Mouse (Mus musculus) hindbrain, embryonic 12.5 days (tissue): ENCODE data around the gene Olfr1174-ps. TPM values are rescaled to one million over a fixed set of nuclear protein-coding genes. Genes with fewer than 3 reads are reported as not detected.

ENCODE experiments used
- ATAC-seq: fragments of 200-750 bp; cut with Nextera tagmentation; 2 replicates; pipeline ENCODE4 v1.8.0; 2017; ENCODE audit warnings: moderate TSS enrichment; ENCODE audit not compliant: low FRiP score
- H3K27ac ChIP-seq: fragments of 300-500 bp; sonication (generic); 2 replicates; pipeline ENCODE4 v1.5.1; 2016; ENCODE audit warnings: mild to moderate bottlenecking
- H3K27me3 ChIP-seq: fragments of 300-500 bp; sonication (generic); 2 replicates; pipeline ENCODE4 v1.6.1; 2016; ENCODE audit warnings: mild to moderate bottlenecking
- H3K36me3 ChIP-seq: fragments of 300-500 bp; sonication (generic); 2 replicates; pipeline ENCODE4 v1.6.1; 2016; ENCODE audit warnings: mild to moderate bottlenecking
- H3K4me1 ChIP-seq: fragments of 300-500 bp; sonication (generic); 2 replicates; pipeline ENCODE4 v1.6.1; 2016
- H3K4me2 ChIP-seq: fragments of 300-500 bp; sonication (generic); replicated peaks from 2 replicates; pipeline ENCODE4 v1.6.1; 2016; ENCODE audit warnings: mild to moderate bottlenecking
- H3K4me3 ChIP-seq: fragments of 300-500 bp; sonication (generic); 2 replicates; pipeline ENCODE4 v1.5.1; 2016; ENCODE audit warnings: mild to moderate bottlenecking
- H3K9ac ChIP-seq: fragments of 300-500 bp; sonication (generic); 2 replicates; pipeline ENCODE4 v1.6.1; 2016; ENCODE audit warnings: mild to moderate bottlenecking, moderate library complexity
- H3K9me3 ChIP-seq: fragments of 300-500 bp; sonication (generic); replicated peaks from 2 replicates; pipeline ENCODE4 v1.6.1; 2016; ENCODE audit warnings: mild to moderate bottlenecking
- WGBS: fragments of 180-500 bp; shearing (Covaris S2); methylation state at CpG from one replicate; pipeline ENCODE4 v1.1.7; 2016; 5-methylcytosine and 5-hydroxymethylcytosine counted together
- polyA plus RNA-seq: library from polyadenylated mRNA; unstranded; fragments of >200 nt; fragmentation: Nextera tagmentation; extraction: Ambion mirVana; gene quantifications from 2 replicates; pipeline ENCODE4 v1.2.1, GENCODE M21; 2016

Olfr1174-ps gene
- not detected in 2 replicates for polyA plus RNA-seq

DNA sequence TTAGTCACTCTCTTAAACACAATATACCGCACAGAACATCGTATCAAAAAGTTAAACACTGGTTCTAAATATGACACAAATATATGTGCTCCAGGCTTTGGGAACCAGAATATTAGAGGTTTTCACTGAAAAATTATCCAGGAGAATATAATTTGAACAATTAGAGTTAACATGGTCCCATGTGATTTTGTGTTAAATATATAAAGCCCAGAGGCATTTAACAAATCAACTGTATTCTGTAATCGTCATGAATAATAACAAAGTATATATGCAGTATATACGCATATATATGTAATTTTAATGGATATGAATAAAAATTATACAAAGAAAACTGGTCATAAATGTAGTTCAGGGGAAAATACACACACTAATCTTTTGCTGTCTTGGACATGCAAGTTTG lies at the start of gene Olfr1174-ps:
Gene Olfr1174-ps, minus strand, starts transcription at position 101 of the 400 bp plus-strand sequence.
- H3K27me3 ChIP-seq, result no peaks in the 10 kb centered on the region

DNA sequence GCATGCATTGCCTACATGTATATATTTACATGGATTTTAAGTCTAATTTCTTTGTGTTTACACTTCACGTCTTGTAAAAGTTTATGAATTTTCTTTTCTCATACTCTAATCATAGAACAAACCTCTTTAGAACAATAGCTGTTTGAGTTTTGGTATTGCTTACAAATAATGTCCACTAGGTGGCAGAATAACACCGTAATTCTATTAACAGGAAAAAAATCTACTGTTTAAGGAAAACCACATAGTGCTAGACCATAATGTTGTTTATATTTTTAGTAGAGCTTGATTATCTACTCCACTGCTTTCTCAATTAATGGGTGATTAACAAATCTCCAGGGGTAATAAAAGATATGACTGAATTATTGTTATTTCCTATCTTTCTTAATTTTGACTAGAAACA lies 41.4 kb upstream of the Olfr1174-ps start:
- Histone ChIP-seq H3K9me3 (no peaks in the 10 kb centered on the region), H3K4me2 (no peak overlapping the region), H3K4me3 (no peak overlapping the region), H3K36me3 (no peaks in the 10 kb centered on the region), H3K27ac (no peak overlapping the region), H3K27me3 (no peaks in the 10 kb centered on the region), H3K9ac (no peak overlapping the region), H3K4me1 (no peaks in the 10 kb centered on the region)
- peak; percentile 22; the same call in 1 of the 2 replicates for ATAC-seq
- 1% methylated on average over 2 of the region's 2 CpGs for WGBS

More for the DNA sequence above, at the start of gene Olfr1174-ps:
- Histone ChIP-seq H3K9ac (no peak within 1 kb of the TSS), H3K4me1 (no peaks in the 10 kb centered on the region), H3K9me3 (no peaks in the 10 kb centered on the region), H3K4me2 (no peak within 1 kb of the TSS), H3K36me3 (no peaks in the 10 kb centered on the region), H3K27ac (no peak within 1 kb of the TSS), H3K4me3 (no peak within 1 kb of the TSS)
- no peak for ATAC-seq
- 92% methylated on average over 4 of the region's 4 CpGs for WGBS

- Histone ChIP-seq H3K4me3 (no peak within 1 kb of the TSS), H3K9me3 (no peaks in the 10 kb centered on the region), H3K27ac (no peak within 1 kb of the TSS), H3K27me3 (no peaks in the 10 kb centered on the region), H3K4me1 (no peaks in the 10 kb centered on the region), H3K9ac (no peak within 1 kb of the TSS), H3K36me3 (no peaks in the 10 kb centered on the region), H3K4me2 (no peak within 1 kb of the TSS)
- WGBS, result 72% methylated on average over 1 of the region's 1 CpGs
- ATAC-seq, result no peak
These were observed 31.5 kb upstream of the Olfr1174-ps start, which contains the start of gene Olfr1177-ps for GRCm38 (mm10) chr2:88346392-88346791. Gene Olfr1177-ps (minus strand): TSS chr2:88346492.

DNA sequence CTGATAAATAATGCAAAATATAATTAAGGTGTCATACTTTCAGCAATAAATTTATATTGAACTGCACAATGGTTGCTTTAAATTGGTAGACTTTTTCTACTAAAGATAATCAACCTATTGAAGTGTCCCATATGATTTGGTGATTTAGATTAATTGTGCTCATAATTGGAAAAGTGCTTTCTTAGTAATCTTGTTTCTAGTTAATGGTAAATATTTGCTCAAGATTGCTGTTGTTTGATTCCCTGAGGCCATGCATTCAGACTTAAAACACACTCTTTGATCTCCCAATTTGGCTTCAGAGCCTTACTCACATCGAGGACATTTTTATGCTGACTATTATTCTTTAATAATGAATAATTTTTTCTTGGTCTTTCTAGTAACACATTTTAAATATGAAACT lies 21.5 kb upstream of the Olfr1174-ps start, which contains the start of gene Olfr1176:
Gene Olfr1176, plus strand, starts transcription at position 301 of the 400 bp plus-strand sequence.
- Histone ChIP-seq H3K9me3 (no peaks in the 10 kb centered on the region), H3K4me1 (no peaks in the 10 kb centered on the region), H3K4me3 (no peak within 1 kb of the TSS), H3K4me2 (no peak within 1 kb of the TSS), H3K9ac (no peak within 1 kb of the TSS), H3K36me3 (no peaks in the 10 kb centered on the region), H3K27me3 (no peaks in the 10 kb centered on the region), H3K27ac (no peak within 1 kb of the TSS)
- no peak for ATAC-seq
- WGBS, result 60% methylated on average over 1 of the region's 1 CpGs

- no peaks in the 10 kb centered on the region for H3K9me3 ChIP-seq
These were observed 12.2 kb upstream of the Olfr1174-ps start, which contains the start of gene Olfr1175-ps for GRCm38 (mm10) chr2:88327115-88327514. Gene Olfr1175-ps (minus strand): TSS chr2:88327215.

DNA sequence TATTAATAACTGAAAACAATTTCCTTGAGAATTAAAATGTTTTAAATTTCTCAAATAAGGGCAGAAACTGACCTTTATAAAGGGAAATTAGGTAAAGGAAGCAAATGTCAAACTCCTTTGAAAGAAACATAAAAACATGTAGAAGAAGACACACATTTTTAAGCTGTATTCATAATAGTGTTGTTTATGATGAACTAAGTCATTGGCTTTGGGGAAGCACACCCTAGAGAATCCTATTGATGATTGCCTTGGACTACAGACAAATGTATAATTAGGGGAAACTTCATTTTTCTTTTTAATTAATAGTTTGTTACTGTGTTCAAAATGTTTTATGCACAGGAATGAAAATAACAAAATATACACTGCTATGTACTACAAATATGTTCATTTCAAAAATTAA lies 35.2 kb downstream of the Olfr1174-ps start, which contains the start of gene Olfr1173:
Gene Olfr1173, minus strand, starts transcription at position 101 of the 400 bp plus-strand sequence.
- H3K4me1 ChIP-seq, result no peaks in the 10 kb centered on the region
- no peak within 1 kb of the TSS for H3K9ac ChIP-seq
- H3K9me3 ChIP-seq, result no peaks in the 10 kb centered on the region
- no peak for ATAC-seq
- no peak within 1 kb of the TSS for H3K27ac ChIP-seq
- H3K4me2 ChIP-seq, result no peak within 1 kb of the TSS
- H3K4me3 ChIP-seq, result no peak within 1 kb of the TSS
- no peaks in the 10 kb centered on the region for H3K27me3 ChIP-seq
- H3K36me3 ChIP-seq, result no peaks in the 10 kb centered on the region

More at GRCm38 (mm10) chr2:88327115-88327514, 12.2 kb upstream of the Olfr1174-ps start, which contains the start of gene Olfr1175-ps:
- Histone ChIP-seq H3K36me3 (no peaks in the 10 kb centered on the region), H3K27ac (no peak within 1 kb of the TSS), H3K4me2 (no peak within 1 kb of the TSS), H3K4me3 (no peak within 1 kb of the TSS), H3K4me1 (no peaks in the 10 kb centered on the region), H3K9ac (no peak within 1 kb of the TSS), H3K27me3 (no peaks in the 10 kb centered on the region)
- WGBS, result 90% methylated on average over 2 of the region's 2 CpGs
- ATAC-seq, result no peak

Other genes starting within 250 kb of the Olfr1174-ps start
- gene Olfr1163, start 243.3 kb downstream of the Olfr1174-ps start, polyA plus RNA-seq, result not detected in 2 replicates
- gene Olfr1164, start 221.2 kb downstream of the Olfr1174-ps start, polyA plus RNA-seq, result not detected in 2 replicates
- gene Olfr1166, start 186.9 kb downstream of the Olfr1174-ps start, polyA plus RNA-seq, result not detected in 2 replicates
- not detected in 2 replicates for gene Olfr1167, start 159.9 kb downstream of the Olfr1174-ps start, polyA plus RNA-seq
- gene Olfr1168, start 133.3 kb downstream of the Olfr1174-ps start, polyA plus RNA-seq, result not detected in 2 replicates
- gene Olfr1170, start 86.8 kb downstream of the Olfr1174-ps start, polyA plus RNA-seq, result not detected in 2 replicates
- not detected in 2 replicates for gene Olfr1173, start 35.3 kb downstream of the Olfr1174-ps start, polyA plus RNA-seq
- gene Olfr1175-ps, start 12.1 kb upstream of the Olfr1174-ps start, polyA plus RNA-seq, result not detected in 2 replicates
- gene Olfr1176, start 21.6 kb upstream of the Olfr1174-ps start, polyA plus RNA-seq, result not detected in 2 replicates
- not detected in 2 replicates for gene Olfr1177-ps, start 31.4 kb upstream of the Olfr1174-ps start, polyA plus RNA-seq
- gene Olfr1178, start 71.9 kb upstream of the Olfr1174-ps start, polyA plus RNA-seq, result not detected in 2 replicates
- gene Olfr1179, start 91.3 kb upstream of the Olfr1174-ps start, polyA plus RNA-seq, result not detected in 2 replicates
- gene Olfr1180, start 104.0 kb upstream of the Olfr1174-ps start, polyA plus RNA-seq, result not detected in 2 replicates
- not detected in 2 replicates for gene Olfr1181, start 111.0 kb upstream of the Olfr1174-ps start, polyA plus RNA-seq
- gene Gm13757, start 134.0 kb upstream of the Olfr1174-ps start, polyA plus RNA-seq, result not detected in 2 replicates
- gene Olfr1183, start 139.7 kb upstream of the Olfr1174-ps start, polyA plus RNA-seq, result not detected in 2 replicates
- gene Olfr1184, start 168.5 kb upstream of the Olfr1174-ps start, polyA plus RNA-seq, result not detected in 2 replicates
- gene Olfr1185-ps1, start 178.2 kb upstream of the Olfr1174-ps start, polyA plus RNA-seq, result not detected in 2 replicates
- not detected in 2 replicates for gene Olfr1186, start 203.4 kb upstream of the Olfr1174-ps start, polyA plus RNA-seq
- gene Olfr1188, start 241.8 kb upstream of the Olfr1174-ps start, polyA plus RNA-seq, result not detected in 2 replicates